27 mouse cellular contexts compared by ENCODE assay signal in genomic region chr11:5514091-5514490, GRCm38 (mm10). TPM values are rescaled to one million over a fixed set of nuclear protein-coding genes. Genes with fewer than 3 reads are reported as not detected.
DNase-seq lines count a peak whose midpoint lies in the region; ATAC-seq and TF ChIP-seq lines count a peak whose summit lies in the region.
"Had no signal": no experiment of that assay in that cellular context is flagged by ENCODE, and none has a peak within 500 bp of the region (broad histone marks: within the 10 kb centered on the region; RNA-seq: fewer than 3 reads in every experiment).

No protein-coding gene starts in this region.

- H3K9me3 ChIP-seq in forebrain, embryonic 11.5 days (ENCODE audit: control insufficient read depth, low read length) = no peaks in the 10 kb centered on the region
- H3K9me3 ChIP-seq in forebrain, postnatal 0 days (ENCODE audit: low read length) = no peaks in the 10 kb centered on the region
- H3K9me3 ChIP-seq in midbrain, embryonic 11.5 days (ENCODE audit: control insufficient read depth, low read length) = no peaks in the 10 kb centered on the region
- H3K9me3 ChIP-seq in midbrain, embryonic 13.5 days = no peaks in the 10 kb centered on the region
- H3K9me3 ChIP-seq: embryonic facial prominence, embryonic 10.5 days; embryonic facial prominence, embryonic 12.5 days; forebrain, embryonic 12.5 days; G1E had no signal

- H3K27ac ChIP-seq in forebrain, embryonic 11.5 days (ENCODE audit: low read depth, low read length) = no peak overlapping the region
- no peak overlapping the region for H3K27ac ChIP-seq in forebrain, postnatal 0 days (ENCODE audit: low read depth, low read length)
- H3K27ac ChIP-seq in midbrain, embryonic 11.5 days (ENCODE audit: low read depth, low read length) = no peak overlapping the region
- no peak overlapping the region for H3K27ac ChIP-seq in midbrain, embryonic 13.5 days
- H3K27ac ChIP-seq: embryonic facial prominence, embryonic 10.5 days; embryonic facial prominence, embryonic 12.5 days; forebrain, embryonic 12.5 days had no signal

- WGBS in forebrain, embryonic 11.5 days = 91% methylated on average over 4 of the region's 4 CpGs
- 88% methylated on average over 4 of the region's 4 CpGs for WGBS in forebrain, postnatal 0 days
- WGBS in midbrain, embryonic 11.5 days = 81% methylated on average over 4 of the region's 4 CpGs
- WGBS in midbrain, embryonic 13.5 days = 97% methylated on average over 4 of the region's 4 CpGs

- no peaks in the 10 kb centered on the region for H3K4me1 ChIP-seq in forebrain, embryonic 11.5 days (replicated peaks; ENCODE audit: control insufficient read depth, insufficient read depth, low read length)
- no peaks in the 10 kb centered on the region for H3K4me1 ChIP-seq in forebrain, postnatal 0 days (ENCODE audit: insufficient read depth)
- H3K4me1 ChIP-seq in midbrain, embryonic 11.5 days (ENCODE audit: control insufficient read depth, insufficient read depth, low read length) = no peaks in the 10 kb centered on the region
- H3K4me1 ChIP-seq in midbrain, embryonic 13.5 days (replicated peaks) = no peaks in the 10 kb centered on the region
- H3K4me1 ChIP-seq: embryonic facial prominence, embryonic 10.5 days; embryonic facial prominence, embryonic 12.5 days; forebrain, embryonic 12.5 days had no signal

- TF ChIP-seq CTCF in forebrain, postnatal 0 days (IDR thresholded peaks at IDR 0.05; ENCODE audit: low read depth) = no peak

- no peaks in the 10 kb centered on the region for H3K27me3 ChIP-seq in forebrain, embryonic 11.5 days (ENCODE audit: control insufficient read depth, insufficient read depth, low read length)
- H3K27me3 ChIP-seq in forebrain, postnatal 0 days (ENCODE audit: insufficient read depth, low read length) = no peaks in the 10 kb centered on the region
- H3K27me3 ChIP-seq in midbrain, embryonic 11.5 days (ENCODE audit: control insufficient read depth, insufficient read depth, low read length) = no peaks in the 10 kb centered on the region
- no peaks in the 10 kb centered on the region for H3K27me3 ChIP-seq in midbrain, embryonic 13.5 days
- H3K27me3 ChIP-seq: CH12.LX; embryonic facial prominence, embryonic 12.5 days; forebrain, embryonic 12.5 days; Patski had no signal

- no peak overlapping the region for H3K4me2 ChIP-seq in forebrain, embryonic 11.5 days (ENCODE audit: low read depth, low read length, severe bottlenecking)
- no peak overlapping the region for H3K4me2 ChIP-seq in forebrain, postnatal 0 days (ENCODE audit: low read depth)
- no peak overlapping the region for H3K4me2 ChIP-seq in midbrain, embryonic 11.5 days
- no peak overlapping the region for H3K4me2 ChIP-seq in midbrain, embryonic 13.5 days (replicated peaks)
- H3K4me2 ChIP-seq: embryonic facial prominence, embryonic 12.5 days; forebrain, embryonic 12.5 days had no signal

- H3K36me3 ChIP-seq in forebrain, embryonic 11.5 days (ENCODE audit: control insufficient read depth, insufficient read depth, low read length) = no peaks in the 10 kb centered on the region
- no peaks in the 10 kb centered on the region for H3K36me3 ChIP-seq in forebrain, postnatal 0 days (ENCODE audit: insufficient read depth)
- H3K36me3 ChIP-seq in midbrain, embryonic 11.5 days (ENCODE audit: control insufficient read depth, insufficient read depth, low read length) = no peaks in the 10 kb centered on the region
- no peaks in the 10 kb centered on the region for H3K36me3 ChIP-seq in midbrain, embryonic 13.5 days
- H3K36me3 ChIP-seq: embryonic facial prominence, embryonic 10.5 days; embryonic facial prominence, embryonic 12.5 days; forebrain, embryonic 12.5 days; G1E had no signal

- no peak overlapping the region for H3K4me3 ChIP-seq in forebrain, embryonic 11.5 days (ENCODE audit: low read depth, low read length)
- H3K4me3 ChIP-seq in forebrain, postnatal 0 days (ENCODE audit: low read depth, low read length) = no peak overlapping the region
- no peak overlapping the region for H3K4me3 ChIP-seq in midbrain, embryonic 11.5 days (ENCODE audit: low read depth, low read length)
- H3K4me3 ChIP-seq in midbrain, embryonic 13.5 days (replicated peaks) = no peak overlapping the region
- H3K4me3 ChIP-seq: embryonic facial prominence, embryonic 10.5 days; embryonic facial prominence, embryonic 12.5 days; forebrain, embryonic 12.5 days had no signal

- no peak overlapping the region for H3K9ac ChIP-seq in forebrain, embryonic 11.5 days (ENCODE audit: low read length)
- no peak overlapping the region for H3K9ac ChIP-seq in forebrain, postnatal 0 days
- H3K9ac ChIP-seq in midbrain, embryonic 11.5 days (ENCODE audit: low read length) = no peak overlapping the region
- H3K9ac ChIP-seq in midbrain, embryonic 13.5 days (replicated peaks) = no peak overlapping the region
- H3K9ac ChIP-seq: embryonic facial prominence, embryonic 12.5 days; forebrain, embryonic 12.5 days had no signal

- no peak for ATAC-seq in forebrain, embryonic 11.5 days (replicated peaks; ENCODE audit: low FRiP score)
- ATAC-seq in forebrain, postnatal 0 days = no peak
- no peak for ATAC-seq in midbrain, embryonic 11.5 days (ENCODE audit: low FRiP score)
- no peak for ATAC-seq in midbrain, embryonic 13.5 days
- ATAC-seq: activated CD4-positive, CD25-positive, alpha-beta regulatory T cell, adult 4 months; CD4-positive, CD25-positive, alpha-beta regulatory T cell, adult 4 months; forebrain, embryonic 14.5 days; forebrain, embryonic 16.5 days; Patski had no signal

- peak; percentile 44 for DNase-seq in forebrain, embryonic 11.5 days (ENCODE audit: low spot score)
- no peak for DNase-seq in forebrain, postnatal 0 days
- peak; percentile 59 for DNase-seq in midbrain, embryonic 11.5 days (ENCODE audit: low spot score, missing footprints)
- DNase-seq in right cerebral cortex, postnatal 36 days (ENCODE audit: low spot score in 2 of 2) = no peak
- DNase-seq: adrenal gland, adult 8-10 months; adrenal gland, postnatal 14 days; adrenal gland, postnatal 36 days; B cell, adult 2 months; cerebellum, adult 11-12 months; cerebellum, adult 2 months; cerebellum, adult 9-10 months; cerebellum, postnatal 10 days; cerebellum, postnatal 25 days had no signal

RNA-seq across cellular contexts. Expression of gene Xbp1, which starts 6.4 kb away (rescaled TPM):
- polyA plus RNA-seq in forebrain, embryonic 11.5 days (2014; fragmentation: Nextera tagmentation; extraction: Ambion mirVana) = 117 and 119 TPM in 2 replicates
- total RNA-seq in forebrain, postnatal 0 days (2014; rRNA removed) = 120 and 140 TPM in 2 replicates
- 100 and 107 TPM in 2 replicates for polyA plus RNA-seq in forebrain, postnatal 0 days (2015; fragmentation: Nextera tagmentation; extraction: Ambion mirVana)
- polyA plus RNA-seq in midbrain, embryonic 11.5 days (2014; fragmentation: Nextera tagmentation; extraction: Ambion mirVana) = 126 and 133 TPM in 2 replicates
- polyA plus RNA-seq in midbrain, embryonic 13.5 days (2015; fragmentation: Nextera tagmentation; extraction: Ambion mirVana) = 106 and 118 TPM in 2 replicates

RNA-seq across cellular contexts. Expression of gene Ccdc117, which starts 27.9 kb away (rescaled TPM):
- 27.9 and 29.9 TPM in 2 replicates for polyA plus RNA-seq in forebrain, embryonic 11.5 days (2014; fragmentation: Nextera tagmentation; extraction: Ambion mirVana)
- total RNA-seq in forebrain, postnatal 0 days (2014; rRNA removed) = 14.4 and 14.7 TPM in 2 replicates
- polyA plus RNA-seq in forebrain, postnatal 0 days (2015; fragmentation: Nextera tagmentation; extraction: Ambion mirVana) = 6.6 and 7.0 TPM in 2 replicates
- polyA plus RNA-seq in midbrain, embryonic 11.5 days (2014; fragmentation: Nextera tagmentation; extraction: Ambion mirVana) = 26.2 and 27.4 TPM in 2 replicates
- polyA plus RNA-seq in midbrain, embryonic 13.5 days (2015; fragmentation: Nextera tagmentation; extraction: Ambion mirVana) = 13.3 and 15.3 TPM in 2 replicates

RNA-seq across cellular contexts. Expression of gene Ankrd36, which starts 55.4 kb away (rescaled TPM):
- not detected in 2 replicates for polyA plus RNA-seq in forebrain, embryonic 11.5 days (2014; fragmentation: Nextera tagmentation; extraction: Ambion mirVana)
- total RNA-seq in forebrain, postnatal 0 days (2014; rRNA removed) = 0.24 TPM in 1 of 2 replicates, not detected in the other
- polyA plus RNA-seq in forebrain, postnatal 0 days (2015; fragmentation: Nextera tagmentation; extraction: Ambion mirVana) = not detected in 2 replicates
- not detected in 2 replicates for polyA plus RNA-seq in midbrain, embryonic 11.5 days (2014; fragmentation: Nextera tagmentation; extraction: Ambion mirVana)
- polyA plus RNA-seq in midbrain, embryonic 13.5 days (2015; fragmentation: Nextera tagmentation; extraction: Ambion mirVana) = not detected in 2 replicates
- total RNA-seq: adrenal gland, adult 18-20 months; adrenal gland, adult 8-10 months; adrenal gland, postnatal 14 days; adrenal gland, postnatal 36 days; CH12.LX had no signal
- polyA plus RNA-seq: activated CD4-positive, CD25-positive, alpha-beta regulatory T cell, adult 4 months; CD4-positive, CD25-positive, alpha-beta regulatory T cell, adult 4 months; cerebellum, adult 2 months; cortical plate, adult 2 months; embryonic facial prominence, embryonic 10.5 days; embryonic facial prominence, embryonic 14.5 days; forebrain, embryonic 14.5 days; forebrain, embryonic 16.5 days; Patski had no signal

Comparison
In these comparisons a context has a peak if more than half of its experiments do, and no peak if none do; other contexts are left out.
1. DNase-seq: peak in forebrain, embryonic 11.5 days (single experiment) and midbrain, embryonic 11.5 days (single experiment); none in forebrain, postnatal 0 days (single experiment) and right cerebral cortex, postnatal 36 days (0 of 2).